Mouse (Mus musculus) G1E-ER4 (cell line): ENCODE data around the gene Sstr2. TPM values are rescaled to one million over a fixed set of nuclear protein-coding genes. Genes with fewer than 3 reads are reported as not detected.

Experiments used
- GATA1 ChIP-seq: IDR thresholded peaks from one replicate; pipeline ENCODE4 v1.8.0; 2012; ENCODE audit warnings: low read length, inconsistent platforms
- polyA plus RNA-seq: library from polyadenylated mRNA; stranded (reverse); fragments of >175 nt; gene quantifications from 2 replicates; pipeline ENCODE4 v1.2.3, GENCODE M21; 2012

Sstr2 gene
- polyA plus RNA-seq, 1 experiment, result not detected

DNA sequence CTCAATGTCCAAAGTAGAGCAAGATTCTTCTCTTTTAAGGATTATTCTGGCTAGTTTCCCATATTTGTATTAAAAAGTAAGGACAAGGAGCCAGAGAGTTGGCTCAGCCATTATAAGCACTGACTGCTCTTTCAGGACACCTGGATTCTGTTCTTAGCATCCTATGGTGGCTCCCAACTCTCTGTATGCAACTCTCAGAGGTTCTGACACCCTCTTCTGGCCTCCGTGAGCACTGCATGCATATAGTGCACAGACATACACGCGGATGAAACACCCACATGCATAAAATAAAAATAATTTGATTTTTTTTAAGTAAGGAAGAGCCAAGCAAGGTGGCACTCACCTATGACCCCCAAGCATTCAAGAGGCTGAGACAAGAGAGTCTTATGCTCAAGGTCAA lies 26.0 kb downstream of the Sstr2 start:
- no peak for TF ChIP-seq GATA1

DNA sequence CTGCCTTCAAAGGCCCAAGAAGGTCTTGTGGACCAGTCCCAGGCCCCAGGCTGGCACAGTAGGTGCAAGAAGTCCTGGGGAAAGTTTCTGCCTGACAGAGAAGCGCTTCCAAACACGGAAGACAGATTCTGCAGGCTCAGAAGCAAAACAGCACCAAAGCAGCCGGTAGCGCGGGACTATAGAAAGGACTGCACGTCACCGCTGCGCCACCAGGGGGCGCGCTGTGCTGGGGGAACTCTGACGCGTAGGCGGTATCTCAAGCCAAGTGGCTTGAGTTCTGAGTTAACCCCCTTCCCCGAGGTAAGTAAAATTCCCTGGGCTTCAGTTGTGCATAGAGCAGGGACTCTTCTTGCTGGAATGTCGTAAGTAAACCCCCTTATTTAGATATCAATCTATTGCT lies 29.0 kb downstream of the Sstr2 start:
- no peak for TF ChIP-seq GATA1

DNA sequence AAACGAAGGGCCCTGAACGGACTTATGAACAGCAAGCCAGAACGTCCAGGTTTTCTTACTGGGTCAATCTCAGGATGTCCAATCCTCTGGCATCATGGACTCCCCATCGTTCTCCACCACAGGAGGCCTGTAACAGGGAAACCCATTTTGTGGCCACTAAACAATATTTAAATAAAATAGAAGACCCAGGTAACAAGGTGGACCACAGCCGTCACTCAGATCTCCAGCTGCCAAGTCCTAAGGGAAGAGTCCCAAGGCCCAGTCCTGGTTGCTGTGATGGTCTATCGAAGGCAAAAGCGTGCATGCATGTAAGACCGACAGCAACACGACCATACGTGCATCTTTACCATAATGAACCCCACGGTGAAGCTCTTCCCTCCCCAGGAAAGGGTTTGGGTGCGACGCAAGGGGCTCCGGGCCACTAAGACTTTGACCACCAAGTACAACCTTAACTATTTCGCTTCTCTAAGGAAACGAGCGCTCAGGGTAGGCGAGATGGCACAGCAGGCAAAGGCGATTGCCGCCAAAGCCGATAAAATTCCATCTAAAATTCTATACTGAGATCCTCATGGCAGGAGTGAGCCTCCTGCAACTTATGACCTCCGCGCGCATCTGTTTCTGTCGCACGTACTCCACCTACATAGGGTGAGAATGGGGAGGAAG lies 29.7 kb downstream of the Sstr2 start, which contains the start of gene Cog1:
Cog1 (plus strand) TSS at position 480 of the 663 bp plus-strand sequence.
- TF ChIP-seq GATA1, result no peak

DNA sequence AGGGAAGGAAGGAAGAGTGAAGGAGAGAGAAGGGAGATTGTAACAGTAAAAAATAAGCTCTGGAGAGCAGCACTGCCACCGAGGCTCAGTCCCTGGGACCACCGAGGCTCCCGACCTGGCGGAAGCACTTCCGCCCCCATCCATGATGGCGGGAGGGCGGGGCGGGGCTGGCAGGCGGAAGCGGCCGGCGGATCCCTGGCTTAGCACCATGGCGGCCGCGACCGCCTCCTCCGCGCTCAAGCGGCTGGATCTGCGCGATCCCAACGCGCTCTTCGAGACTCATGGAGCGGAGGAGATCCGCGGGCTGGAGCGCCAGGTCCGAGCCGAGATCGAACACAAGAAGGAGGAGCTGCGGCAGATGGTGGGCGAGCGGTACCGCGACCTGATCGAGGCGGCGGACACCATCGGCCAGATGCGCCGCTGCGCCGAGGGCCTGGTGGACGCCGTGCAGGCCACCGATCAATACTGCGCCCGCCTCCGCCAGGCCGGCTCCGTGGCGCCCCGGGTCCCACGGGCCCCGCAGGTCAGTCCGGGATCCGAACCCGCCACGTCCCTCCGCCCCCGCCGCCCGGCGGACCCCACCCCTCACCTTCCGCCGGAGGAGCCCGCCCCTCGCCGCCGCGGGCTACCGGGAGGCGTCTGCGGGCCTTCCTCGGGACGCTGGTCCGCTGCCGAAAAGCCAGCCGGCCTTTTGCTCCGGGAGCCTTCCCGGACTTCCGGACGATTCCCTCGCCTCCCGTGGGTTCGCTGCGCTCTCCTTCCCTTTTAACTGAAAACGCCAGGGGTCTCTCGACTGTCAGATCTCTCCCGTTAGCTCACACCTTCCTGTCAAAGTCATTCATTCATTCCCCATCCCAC lies 30.4 kb downstream of the Sstr2 start, which contains the start of gene Slc39a11:
Slc39a11 (minus strand) TSS at position 727 of the 858 bp plus-strand sequence.
- TF ChIP-seq GATA1, result no peak

DNA sequence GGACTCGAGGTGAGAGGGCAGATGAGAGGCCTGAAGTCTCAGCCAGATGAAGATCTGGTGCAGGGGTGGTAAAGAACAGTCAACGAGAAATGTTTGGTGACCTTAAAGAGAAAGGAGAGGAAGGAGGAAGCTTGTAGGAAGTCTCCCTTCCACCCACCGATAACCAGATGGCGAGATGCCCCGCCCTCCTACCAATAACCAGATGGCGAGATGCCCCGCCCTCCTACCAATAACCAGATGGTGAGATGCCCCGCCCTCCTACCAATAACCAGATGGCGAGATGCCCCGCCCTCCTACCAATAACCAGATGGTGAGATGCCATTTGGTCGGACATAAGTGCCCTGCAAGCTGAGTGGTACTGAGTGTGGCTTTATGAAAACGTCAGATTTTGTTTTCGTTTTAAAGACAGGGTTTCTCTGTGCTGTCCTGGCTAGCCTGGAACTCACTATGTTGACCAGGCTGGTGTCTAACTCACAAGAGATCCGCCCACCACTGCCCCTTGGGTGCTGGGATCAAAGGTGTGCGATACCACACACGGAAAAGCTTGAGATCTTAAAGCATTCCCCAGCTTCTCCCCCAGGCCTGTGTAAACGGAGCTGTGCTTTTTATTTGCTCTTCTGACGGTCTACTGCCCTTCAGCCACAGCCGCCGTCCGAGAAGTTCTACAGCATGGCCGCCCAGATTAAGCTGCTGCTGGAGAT lies 32.2 kb downstream of the Sstr2 start:
- peak; percentile 10 for TF ChIP-seq GATA1

DNA sequence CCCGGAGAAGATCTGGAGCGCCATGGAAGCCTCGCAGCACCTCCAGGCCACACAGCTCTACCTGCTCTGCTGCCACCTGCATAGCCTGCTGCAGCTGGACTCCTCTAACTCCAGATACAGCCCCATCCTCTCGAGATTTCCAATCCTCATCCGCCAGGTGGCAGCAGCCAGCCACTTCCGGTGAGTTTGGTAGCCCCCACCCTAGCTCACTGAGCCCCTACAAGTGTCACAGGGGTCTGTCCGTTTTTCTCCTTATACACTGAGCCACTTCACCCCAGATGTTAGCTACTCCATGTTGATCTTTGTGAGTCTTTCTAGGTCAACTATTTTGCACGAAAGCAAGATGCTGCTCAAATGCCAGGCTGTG lies 32.7 kb downstream of the Sstr2 start:
- no peak for TF ChIP-seq GATA1

DNA sequence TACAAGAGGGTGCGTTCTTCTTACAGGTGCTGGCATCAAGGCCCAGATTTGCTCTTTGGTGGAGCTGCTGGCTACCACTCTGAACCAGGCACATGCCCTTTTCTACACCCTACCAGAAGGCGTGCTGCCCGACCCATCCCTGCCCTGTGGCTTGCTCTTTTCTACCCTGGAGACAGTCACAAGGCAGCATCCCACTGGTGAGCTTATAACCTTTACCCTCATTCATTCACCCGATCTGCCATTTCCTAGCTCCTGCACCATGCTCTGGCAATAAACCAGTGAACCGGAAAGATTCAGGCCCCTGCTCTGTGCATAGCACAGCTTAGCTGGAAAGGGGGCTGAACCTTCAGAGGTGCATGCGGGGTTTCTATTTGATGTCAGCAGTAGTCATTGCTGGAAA lies 33.4 kb downstream of the Sstr2 start:
- TF ChIP-seq GATA1, result no peak

DNA sequence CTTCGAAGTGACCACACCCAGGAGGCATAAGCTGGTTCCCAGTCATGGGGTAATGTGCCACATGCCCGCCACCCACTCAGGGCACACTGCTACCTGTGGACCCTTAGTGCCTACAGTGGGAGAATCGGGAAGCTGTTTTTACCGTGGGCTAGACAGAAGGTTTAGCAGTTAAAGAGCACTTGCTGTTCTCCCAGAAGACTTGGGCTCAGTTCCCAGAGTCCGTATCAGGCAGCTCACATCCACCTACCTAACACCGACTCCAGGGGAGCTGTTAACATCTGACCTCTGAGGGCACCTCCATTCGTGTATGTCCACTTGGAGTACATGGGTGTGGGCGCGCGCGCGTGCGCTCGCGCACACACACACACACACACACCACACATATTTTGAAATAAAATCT lies 35.0 kb downstream of the Sstr2 start:
- TF ChIP-seq GATA1, result no peak

DNA sequence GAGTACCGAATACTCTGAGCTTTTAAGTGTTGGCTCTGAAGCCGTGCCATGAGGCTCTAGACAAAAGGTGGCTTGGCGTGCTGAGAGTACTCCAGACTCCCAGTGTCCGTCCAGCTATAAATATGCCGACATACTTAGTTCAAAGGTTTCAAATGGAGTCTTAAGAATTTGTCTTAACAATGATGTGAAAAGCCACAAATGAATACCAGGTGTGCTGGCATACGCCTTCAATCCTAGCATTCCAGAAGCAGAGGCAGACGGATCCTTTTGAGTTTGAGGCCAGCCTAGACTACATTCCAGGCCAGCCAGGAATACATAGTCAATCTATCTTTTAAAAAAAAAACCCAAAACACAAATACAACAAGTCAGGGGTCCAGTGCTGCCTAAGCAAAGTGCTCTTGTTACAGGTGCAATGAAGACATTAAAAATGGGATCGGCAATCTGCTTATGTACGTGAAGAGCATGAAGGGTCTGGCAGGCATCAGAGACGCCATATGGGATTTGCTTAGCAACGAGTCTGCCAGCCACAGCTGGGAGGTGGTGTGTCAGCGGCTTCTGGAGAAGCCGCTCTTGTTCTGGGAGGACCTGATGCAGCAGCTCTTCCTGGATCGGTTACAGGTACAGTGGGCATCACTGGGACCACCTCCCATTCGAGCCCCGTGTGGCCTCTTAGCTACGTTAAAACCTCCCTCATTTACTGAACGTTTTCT lies 35.6 kb downstream of the Sstr2 start:
- no peak for TF ChIP-seq GATA1

DNA sequence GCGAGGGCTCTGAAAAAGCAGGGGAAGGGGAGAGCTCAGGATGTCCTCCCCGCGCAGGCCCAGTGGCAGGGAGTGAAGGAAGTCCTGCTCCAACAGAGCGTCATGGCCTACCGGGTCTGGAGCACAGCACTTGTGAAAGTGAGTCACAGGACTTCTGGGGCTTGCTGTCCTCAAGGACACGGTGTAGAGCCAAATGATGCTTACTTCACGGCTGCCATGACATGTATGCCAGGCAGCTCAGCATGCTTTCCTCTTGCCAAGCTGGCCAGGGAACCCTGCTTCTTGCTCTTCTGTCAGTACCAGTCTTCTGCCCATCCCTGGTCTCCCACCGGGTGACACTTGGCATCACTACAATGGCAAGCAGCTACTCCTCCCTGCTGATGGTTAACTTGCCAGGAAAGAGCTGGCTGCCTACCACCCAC lies 37.4 kb downstream of the Sstr2 start:
- TF ChIP-seq GATA1, result no peak

DNA sequence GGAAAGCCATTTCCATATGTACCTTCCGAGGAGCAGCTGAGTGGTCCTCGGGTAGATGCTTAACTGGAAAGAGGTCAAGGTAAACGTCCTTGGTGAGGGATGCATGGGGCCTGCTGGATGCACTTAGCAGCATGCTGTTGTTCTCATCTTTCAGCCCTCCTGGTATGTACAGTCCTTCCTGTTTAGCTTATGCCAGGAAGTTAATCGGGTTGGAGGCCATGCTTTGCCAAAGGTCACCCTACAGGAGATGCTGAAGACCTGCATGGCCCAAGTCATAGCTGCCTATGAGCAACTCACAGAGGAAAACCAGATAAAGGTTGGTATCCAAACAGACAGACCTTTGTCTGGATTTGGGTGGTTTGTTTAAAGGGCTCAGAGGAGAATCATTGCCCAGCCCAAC lies 38.1 kb downstream of the Sstr2 start:
- no peak for TF ChIP-seq GATA1

DNA sequence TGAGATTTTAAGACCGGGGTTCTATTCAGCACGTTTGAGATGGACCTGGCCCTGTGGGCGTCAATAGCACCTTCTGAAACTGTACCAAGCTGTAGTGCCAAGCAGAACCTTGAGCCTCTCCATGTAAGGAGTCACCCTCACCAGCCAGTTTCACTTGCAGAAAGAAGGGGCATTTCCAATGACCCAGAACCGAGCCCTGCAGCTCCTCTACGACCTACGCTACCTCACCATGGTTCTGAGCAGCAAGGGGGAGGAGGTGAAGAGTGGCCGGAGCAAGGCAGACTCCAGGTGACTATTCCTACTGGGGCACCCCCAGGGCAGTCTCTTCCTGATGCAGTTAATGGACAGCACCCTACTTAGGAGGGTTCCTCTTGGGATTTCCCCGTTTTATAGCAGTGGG lies 39.2 kb downstream of the Sstr2 start:
- TF ChIP-seq GATA1, result no peak

DNA sequence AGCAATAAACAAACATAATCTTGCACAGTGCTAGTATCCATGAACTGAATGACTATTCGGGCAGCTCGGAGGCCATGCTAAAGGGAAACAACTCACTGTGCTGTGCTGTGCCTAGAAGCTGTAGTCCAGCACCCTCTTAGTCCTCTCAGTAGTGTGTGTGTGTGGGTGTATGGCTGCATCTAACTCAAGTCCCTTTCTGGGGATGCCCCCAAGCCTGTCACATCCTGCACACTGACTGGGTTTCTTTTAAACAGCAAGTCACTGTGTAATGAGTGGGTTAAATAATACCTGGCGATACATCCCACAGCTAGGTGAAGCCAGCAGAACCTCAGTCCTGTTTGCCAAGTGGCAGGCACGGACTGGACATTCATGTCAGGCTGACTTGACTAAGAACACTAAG lies 39.6 kb downstream of the Sstr2 start:
- TF ChIP-seq GATA1, result no peak

DNA sequence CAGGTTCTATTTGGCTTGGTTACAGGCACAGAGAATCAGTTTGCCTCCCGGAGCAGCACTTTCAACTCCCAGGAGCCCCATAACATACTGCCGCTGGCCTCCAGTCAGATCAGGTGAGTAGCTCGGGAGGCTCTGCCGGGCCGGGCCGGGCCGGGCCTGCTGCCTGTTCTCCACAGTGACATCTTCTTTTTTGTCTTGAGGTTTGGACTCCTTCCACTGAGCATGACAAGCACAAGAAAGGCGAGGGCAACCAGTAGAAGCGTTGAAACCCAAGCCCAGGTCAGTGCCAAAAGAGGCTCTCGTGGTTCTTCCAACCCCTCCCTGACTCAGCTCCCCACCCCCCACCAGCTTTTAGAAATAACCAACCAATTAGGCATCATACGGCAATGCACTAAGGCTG lies 41.8 kb downstream of the Sstr2 start:
- no peak for TF ChIP-seq GATA1

DNA sequence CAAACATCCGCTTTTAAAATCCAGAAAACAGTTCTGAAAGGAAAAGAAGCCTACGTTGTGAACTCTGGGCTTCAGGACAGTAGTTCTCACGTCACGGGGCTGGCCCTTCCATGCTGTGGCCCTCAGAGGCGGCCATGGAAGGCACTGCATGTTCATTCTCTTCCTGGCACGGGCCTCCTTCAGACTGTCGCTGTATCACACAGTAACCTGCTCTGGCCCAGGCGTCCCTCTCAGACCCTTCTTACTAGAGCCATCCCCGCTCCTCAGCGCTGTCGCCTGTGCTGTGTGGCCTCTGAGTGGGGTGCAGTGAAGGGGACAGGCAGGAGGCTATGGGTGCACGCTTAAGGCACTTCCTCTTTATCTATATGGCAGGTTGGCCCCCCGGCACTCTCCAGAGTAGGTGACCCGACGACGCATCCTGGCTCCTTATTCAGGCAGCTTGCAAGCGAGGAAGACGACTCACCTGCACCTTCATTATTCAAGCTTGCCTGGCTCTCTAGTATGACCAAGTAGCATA lies 42.8 kb downstream of the Sstr2 start:
- no peak for TF ChIP-seq GATA1
